Mouse (Mus musculus): ENCODE results near the gene Ovol3. TPM values are rescaled to one million over a fixed set of nuclear protein-coding genes. Genes with fewer than 3 reads are reported as not detected.

Gene Ovol3
- polyA plus RNA-seq, 1 experiment from 2014 or later: not detected

DNA sequence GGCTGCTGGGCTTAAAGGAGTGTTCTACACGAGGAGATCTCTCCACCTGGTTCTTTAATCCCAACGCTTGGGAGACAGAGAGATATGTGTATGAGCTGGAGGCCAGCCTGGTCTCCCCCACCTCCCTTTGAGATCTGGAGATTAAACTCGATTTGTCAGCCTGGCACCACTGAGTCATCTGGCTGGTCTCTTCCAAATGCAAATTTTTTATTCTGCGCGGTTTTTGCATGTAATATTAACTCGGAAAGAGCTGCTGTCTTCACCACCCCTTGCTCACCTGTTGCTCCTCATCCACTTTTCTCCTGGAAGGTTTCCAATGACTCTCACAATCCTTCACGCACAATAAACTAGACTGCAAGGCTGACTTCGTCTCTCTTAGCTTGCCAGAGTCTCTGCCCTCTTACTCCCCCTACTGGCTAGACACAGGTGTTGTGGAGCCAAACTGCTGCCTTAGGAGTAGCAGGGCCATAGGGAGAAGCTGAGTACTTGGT lies 37.0 kb downstream of the Ovol3 start, which contains the start of gene Capns1:
Gene Capns1 (minus strand): TSS at position 331 of the 491 bp plus-strand sequence.
- Histone ChIP-seq H3K4me1 (ENCODE audit: insufficient read depth) (peaks cover 16% of the 10 kb centered on the region), H3K4me3 (ENCODE audit: low read depth, low read length) (no peak within 1 kb of the TSS), H3K36me3 (replicated peaks; ENCODE audit: insufficient read depth, low read length) (no peaks in the 10 kb centered on the region), H3K4me2 (ENCODE audit: low read depth, low read length) (0 out of 2 replicates have a peak within 1 kb of the TSS, but pooled peaks have one; percentile 15), H3K9ac (replicated peaks) (no peak within 1 kb of the TSS), H3K27ac (ENCODE audit: low read depth) (no peak within 1 kb of the TSS), H3K9me3 (ENCODE audit: low read length) (no peaks in the 10 kb centered on the region), H3K27me3 (ENCODE audit: insufficient read depth, low read length) (no peaks in the 10 kb centered on the region)
- no peak for TF ChIP-seq EP300 (IDR thresholded peaks at IDR 0.05; ENCODE audit: low read depth)
- peak; percentile 95 for TF ChIP-seq CTCF (IDR thresholded peaks at IDR 0.05; ENCODE audit: low read depth)
- WGBS (ENCODE audit: insufficient replicate concordance): 13% methylated on average over 8 of the region's 8 CpGs
- DNase-seq (peak; percentile 67), ATAC-seq (no peak)

DNA sequence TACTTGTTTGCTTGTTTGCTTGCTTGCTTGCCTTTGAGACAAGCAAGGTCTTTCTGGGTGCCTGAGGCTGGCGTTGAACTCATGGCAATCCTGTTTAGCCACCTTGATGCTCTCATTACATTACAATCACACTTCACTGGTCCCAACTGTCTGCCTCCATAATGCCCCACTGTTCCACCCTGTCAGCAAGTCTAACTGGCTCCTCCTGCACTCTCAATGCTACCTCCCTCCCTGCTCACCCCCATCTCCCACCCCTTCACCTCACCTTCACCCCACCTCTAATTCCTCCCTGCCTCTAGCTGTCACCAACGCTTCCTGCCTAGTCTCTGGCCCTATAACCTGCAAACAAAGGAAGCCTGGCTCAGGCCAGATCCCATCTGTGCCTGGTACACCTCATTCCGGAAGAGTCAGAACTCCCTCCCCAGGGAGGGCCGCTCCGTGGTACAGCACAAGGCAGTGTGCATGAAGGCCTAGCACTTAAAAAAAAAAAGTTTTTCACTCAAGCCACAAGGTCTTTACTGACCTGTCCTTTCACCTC lies 37.9 kb downstream of the Ovol3 start:
- no peak overlapping the region for H3K9ac ChIP-seq (replicated peaks)
- H3K4me1 ChIP-seq (ENCODE audit: insufficient read depth): peaks cover 20% of the 10 kb centered on the region
- no peaks in the 10 kb centered on the region for H3K27me3 ChIP-seq (ENCODE audit: insufficient read depth, low read length)
- 58% methylated on average over 5 of the region's 5 CpGs for WGBS (ENCODE audit: insufficient replicate concordance)
- H3K4me2 ChIP-seq (ENCODE audit: low read depth, low read length): no peak overlapping the region
- no peak for ATAC-seq
- H3K4me3 ChIP-seq (ENCODE audit: low read depth, low read length): no peak overlapping the region
- no peak for DNase-seq
- H3K27ac ChIP-seq (ENCODE audit: low read depth): no peak overlapping the region
- 0 out of 2 replicates have a peak, but pooled peaks cover 3% of the 10 kb centered on the region for H3K36me3 ChIP-seq (replicated peaks; ENCODE audit: insufficient read depth, low read length)
- TF ChIP-seq EP300 (IDR thresholded peaks at IDR 0.05; ENCODE audit: low read depth): no peak
- no peak for TF ChIP-seq CTCF (IDR thresholded peaks at IDR 0.05; ENCODE audit: low read depth)
- H3K9me3 ChIP-seq (ENCODE audit: low read length): no peaks in the 10 kb centered on the region

DNA sequence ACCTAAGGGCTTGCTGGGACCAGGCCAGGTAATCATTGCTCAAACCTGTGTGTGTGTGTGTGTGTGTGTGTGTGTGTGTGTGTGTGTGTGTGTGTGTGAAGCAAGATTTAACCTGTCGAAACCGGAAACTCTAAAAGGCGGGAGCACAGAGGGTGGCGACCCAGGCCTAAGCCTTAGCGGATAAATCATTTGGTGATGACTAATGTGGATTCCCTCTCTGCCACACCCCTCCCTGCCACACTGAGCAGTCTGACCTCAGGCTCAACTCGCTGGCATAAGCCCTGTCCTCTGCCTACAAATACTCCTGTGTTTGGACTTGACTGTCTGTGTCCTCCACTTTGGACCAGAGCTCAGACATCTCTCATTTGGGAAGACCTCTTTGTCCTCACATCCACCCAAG lies 39.4 kb downstream of the Ovol3 start:
- Histone ChIP-seq H3K4me1 (ENCODE audit: insufficient read depth) (peaks cover 20% of the 10 kb centered on the region), H3K27me3 (ENCODE audit: insufficient read depth, low read length) (no peaks in the 10 kb centered on the region)

DNA sequence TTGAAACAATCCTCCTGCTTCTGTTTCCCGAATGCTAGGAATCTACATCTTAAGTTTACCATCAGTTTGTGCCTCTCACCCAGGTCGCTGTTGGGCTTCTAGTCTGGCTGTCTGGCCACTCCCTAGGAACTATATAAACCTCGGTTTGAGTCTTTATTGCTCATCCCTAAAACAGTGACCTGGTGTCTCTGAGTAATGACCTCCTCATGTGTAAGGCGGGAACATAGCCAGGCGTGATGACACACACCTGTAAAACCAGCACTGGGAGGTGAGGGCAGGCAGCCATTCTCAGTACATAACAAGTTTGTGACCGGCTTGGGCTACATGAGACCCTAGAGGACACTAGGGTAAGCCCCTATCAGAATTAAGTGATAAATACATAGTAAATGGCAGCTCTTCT lies 40.1 kb downstream of the Ovol3 start:
- WGBS (ENCODE audit: insufficient replicate concordance): 64% methylated on average over 6 of the region's 6 CpGs
- H3K27me3 ChIP-seq (ENCODE audit: insufficient read depth, low read length): no peaks in the 10 kb centered on the region
- no peak overlapping the region for H3K9ac ChIP-seq (replicated peaks)
- H3K9me3 ChIP-seq (ENCODE audit: low read length): no peaks in the 10 kb centered on the region
- peak overlapping the region; percentile 80; the same call in 1 of the 2 replicates for H3K4me3 ChIP-seq (ENCODE audit: low read depth, low read length)
- TF ChIP-seq CTCF (IDR thresholded peaks at IDR 0.05; ENCODE audit: low read depth) (no peak), EP300 (IDR thresholded peaks at IDR 0.05; ENCODE audit: low read depth) (no peak)
- peaks cover 20% of the 10 kb centered on the region for H3K4me1 ChIP-seq (ENCODE audit: insufficient read depth)
- peak overlapping the region; percentile 83 for H3K4me2 ChIP-seq (ENCODE audit: low read depth, low read length)
- H3K27ac ChIP-seq (ENCODE audit: low read depth): no peak overlapping the region
- DNase-seq: no peak
- H3K36me3 ChIP-seq (replicated peaks; ENCODE audit: insufficient read depth, low read length): peaks cover 22% of the 10 kb centered on the region
- ATAC-seq: no peak

More for the DNA sequence above, 39.4 kb downstream of the Ovol3 start:
- ATAC-seq (peak; percentile 49), DNase-seq (peak; percentile 34)
- no peaks in the 10 kb centered on the region for H3K9me3 ChIP-seq (ENCODE audit: low read length)
- no peak overlapping the region for H3K4me2 ChIP-seq (ENCODE audit: low read depth, low read length)
- no peak overlapping the region for H3K9ac ChIP-seq (replicated peaks)
- H3K36me3 ChIP-seq (replicated peaks; ENCODE audit: insufficient read depth, low read length): peaks cover 17% of the 10 kb centered on the region
- 65% methylated on average over 6 of the region's 6 CpGs for WGBS (ENCODE audit: insufficient replicate concordance)
- H3K4me3 ChIP-seq (ENCODE audit: low read depth, low read length): no peak overlapping the region
- no peak for TF ChIP-seq EP300 (IDR thresholded peaks at IDR 0.05; ENCODE audit: low read depth)
- no peak for TF ChIP-seq CTCF (IDR thresholded peaks at IDR 0.05; ENCODE audit: low read depth)
- no peak overlapping the region for H3K27ac ChIP-seq (ENCODE audit: low read depth)

DNA sequence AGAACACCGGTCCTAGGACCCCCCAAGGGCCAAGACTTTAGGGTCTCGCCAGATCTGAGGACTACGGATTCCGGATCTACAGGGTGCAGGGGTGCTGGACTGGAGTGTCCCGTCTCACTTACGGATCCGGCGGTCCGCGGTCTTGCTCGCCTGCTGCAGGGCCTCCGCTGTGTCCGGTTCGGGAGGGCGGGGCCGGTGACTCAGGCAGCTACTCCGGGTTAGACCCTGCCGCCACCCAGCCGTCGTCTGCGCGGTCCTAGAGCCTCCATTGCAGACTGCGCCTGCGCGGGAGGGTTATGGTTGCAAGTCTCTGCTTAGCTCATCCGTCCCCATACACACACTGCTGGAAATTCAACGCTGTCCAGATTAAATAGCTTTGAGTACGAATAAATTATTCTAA lies 40.6 kb downstream of the Ovol3 start:
- peak; percentile 91 for ATAC-seq
- peak overlapping the region; percentile 83 for H3K4me2 ChIP-seq (ENCODE audit: low read depth, low read length)
- peaks cover 25% of the 10 kb centered on the region for H3K36me3 ChIP-seq (replicated peaks; ENCODE audit: insufficient read depth, low read length)
- peaks cover 20% of the 10 kb centered on the region for H3K4me1 ChIP-seq (ENCODE audit: insufficient read depth)
- H3K9ac ChIP-seq (replicated peaks): peak overlapping the region; percentile 86
- peak overlapping the region; percentile 80 for H3K4me3 ChIP-seq (ENCODE audit: low read depth, low read length)
- H3K27ac ChIP-seq (ENCODE audit: low read depth): peak overlapping the region; percentile 75
- peak; percentile 98 for DNase-seq
- WGBS (ENCODE audit: insufficient replicate concordance): 0% methylated on average over 28 of the region's 28 CpGs
- H3K27me3 ChIP-seq (ENCODE audit: insufficient read depth, low read length): no peaks in the 10 kb centered on the region
- TF ChIP-seq EP300 (IDR thresholded peaks at IDR 0.05; ENCODE audit: low read depth): no peak
- TF ChIP-seq CTCF (IDR thresholded peaks at IDR 0.05; ENCODE audit: low read depth): no peak
- no peaks in the 10 kb centered on the region for H3K9me3 ChIP-seq (ENCODE audit: low read length)

DNA sequence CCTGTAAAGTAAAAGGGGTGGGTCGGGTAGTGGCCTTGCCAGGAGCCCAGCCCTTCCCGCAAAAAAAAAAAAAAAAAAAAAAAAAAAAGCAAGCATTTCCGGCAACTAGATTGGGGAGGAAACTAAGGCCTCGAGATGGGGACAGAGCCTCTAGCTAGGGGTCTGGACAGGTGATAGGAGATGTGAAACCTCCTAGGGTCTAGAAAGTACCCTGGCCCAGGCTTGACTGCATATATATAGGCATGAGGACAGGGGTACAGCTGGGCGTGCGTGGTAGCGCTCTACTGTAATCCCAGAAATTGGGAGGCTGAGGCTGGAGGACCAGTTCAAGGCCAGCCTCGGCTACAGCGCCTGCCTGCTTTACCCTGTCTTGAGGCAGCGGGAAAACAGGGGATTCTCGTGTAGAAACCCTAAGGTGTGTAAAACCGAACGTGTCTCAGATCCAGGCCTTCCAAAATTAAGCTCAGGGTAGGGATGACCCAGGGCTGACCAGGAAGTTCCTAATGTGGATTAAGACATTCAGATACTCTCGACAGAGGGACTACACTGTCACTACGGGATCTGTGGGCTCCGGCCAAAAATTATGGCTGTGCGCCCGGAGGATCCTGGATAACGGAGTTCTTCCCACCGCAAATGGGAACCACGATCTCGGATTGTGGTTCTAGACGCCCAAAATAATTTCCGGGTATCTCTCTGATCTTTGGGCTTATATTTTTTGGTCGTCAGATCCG lies 41.3 kb downstream of the Ovol3 start:
- WGBS (ENCODE audit: insufficient replicate concordance): under 1% methylated on average over 26 of the region's 26 CpGs
- H3K9ac ChIP-seq (replicated peaks): peak overlapping the region; percentile 86
- ATAC-seq (peak; percentile 50), DNase-seq (peak; percentile 39)
- H3K4me2 ChIP-seq (ENCODE audit: low read depth, low read length): peak overlapping the region; percentile 83
- H3K4me1 ChIP-seq (ENCODE audit: insufficient read depth): peaks cover 20% of the 10 kb centered on the region
- no peak for TF ChIP-seq CTCF (IDR thresholded peaks at IDR 0.05; ENCODE audit: low read depth)
- no peak for TF ChIP-seq EP300 (IDR thresholded peaks at IDR 0.05; ENCODE audit: low read depth)
- H3K36me3 ChIP-seq (replicated peaks; ENCODE audit: insufficient read depth, low read length): peaks cover 25% of the 10 kb centered on the region
- no peaks in the 10 kb centered on the region for H3K27me3 ChIP-seq (ENCODE audit: insufficient read depth, low read length)
- H3K27ac ChIP-seq (ENCODE audit: low read depth): peak overlapping the region; percentile 75
- H3K4me3 ChIP-seq (ENCODE audit: low read depth, low read length): peak overlapping the region; percentile 80
- H3K9me3 ChIP-seq (ENCODE audit: low read length): no peaks in the 10 kb centered on the region

Measured in liver, postnatal 0 days (tissue).